Mouse (Mus musculus) hematopoietic stem cell, adult 5-6 weeks (primary cell): ENCODE results near the gene Lpar2. TPM values are rescaled to one million over a fixed set of nuclear protein-coding genes. Genes with fewer than 3 reads are reported as not detected.

Experiments used
- ATAC-seq, 2 experiments: fragments of 125-278 bp in 1 of 2; replicated peaks in 1 of 2; 2 replicates each; pipeline ENCODE4 v1.8.0; 2016 to 2017; ENCODE audit warnings: inconsistent platforms in 2 of 2, mild to moderate bottlenecking in 2 of 2, moderate number of reproducible peaks in 2 of 2, low read depth in 1 of 2, moderate TSS enrichment in 1 of 2; ENCODE audit not compliant: low FRiP score in 2 of 2, poor library complexity in 2 of 2, severe bottlenecking in 2 of 2, insufficient read depth in 1 of 2, low TSS enrichment in 1 of 2
- total RNA-seq: library from RNA; stranded (forward); fragments of 172-1452, 232-1000 nt; gene quantifications from 2 replicates; pipeline ENCODE4 v1.2.3, GENCODE M21; 2017

The Lpar2 gene
- total RNA-seq, 1 experiment from 2014 or later, result 2.0 TPM

DNA sequence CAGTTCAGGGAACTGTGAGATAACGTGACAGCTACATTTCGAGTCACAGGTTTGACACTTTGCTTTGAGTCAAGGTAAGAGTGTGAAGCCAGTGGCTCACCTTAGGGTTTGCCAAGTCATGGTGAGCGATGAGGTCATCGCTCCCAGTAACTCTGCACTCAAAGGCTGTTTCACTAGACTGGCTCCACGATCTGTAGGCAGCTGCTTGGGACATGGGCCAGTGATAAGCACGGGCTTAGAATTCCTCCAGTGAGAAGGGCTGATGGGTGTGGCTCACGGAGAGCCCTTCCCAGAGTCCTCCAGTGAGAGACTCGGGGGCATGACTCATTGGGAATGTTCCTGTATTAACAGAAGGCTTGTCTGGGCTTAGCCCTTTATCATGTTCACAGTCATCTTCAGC is 26.7 kb downstream of the Lpar2 start:
- ATAC-seq, result no peak

- peak in 1 of 2 experiments; percentile 58; a peak in 1 of 4 replicates for ATAC-seq
Measured at GRCm38 (mm10) chr8:69849899-69850298, 27.7 kb downstream of the Lpar2 start.

GRCm38 (mm10) chr8:69850926-69851506 is 28.8 kb downstream of the Lpar2 start:
- 0 out of 4 replicates have a peak, but pooled peaks of 1 of the 2 experiments have one; percentile 39 for ATAC-seq

DNA sequence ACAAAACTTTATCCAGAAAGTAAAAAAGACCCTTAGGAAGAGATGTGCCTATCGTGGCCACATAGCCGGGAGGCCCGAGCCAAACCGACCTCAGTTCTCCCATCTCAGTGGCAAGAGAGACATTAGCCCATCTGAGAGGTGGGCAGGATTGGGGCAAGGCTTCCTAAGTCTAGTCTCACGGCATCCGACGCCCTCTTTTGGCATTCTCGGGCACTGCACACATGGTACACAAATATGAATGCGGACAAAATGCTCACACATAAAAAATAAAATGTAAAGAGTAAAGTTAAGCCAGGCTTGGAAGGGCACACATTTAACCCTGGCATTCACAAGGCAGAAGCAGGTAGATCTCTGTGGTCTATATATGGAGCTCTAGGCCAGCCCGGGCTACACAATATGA is 31.6 kb downstream of the Lpar2 start:
- no peak for ATAC-seq

GRCm38 (mm10) chr8:69860807-69861206 is 38.6 kb downstream of the Lpar2 start:
- ATAC-seq, result no peak

GRCm38 (mm10) chr8:69861251-69861650 is 39.0 kb downstream of the Lpar2 start:
- no peak for ATAC-seq

GRCm38 (mm10) chr8:69863387-69864020 is 41.3 kb downstream of the Lpar2 start:
- ATAC-seq, result no peak; a peak in 1 of 4 replicates

GRCm38 (mm10) chr8:69864180-69864579 is 42.0 kb downstream of the Lpar2 start:
- no peak for ATAC-seq

DNA sequence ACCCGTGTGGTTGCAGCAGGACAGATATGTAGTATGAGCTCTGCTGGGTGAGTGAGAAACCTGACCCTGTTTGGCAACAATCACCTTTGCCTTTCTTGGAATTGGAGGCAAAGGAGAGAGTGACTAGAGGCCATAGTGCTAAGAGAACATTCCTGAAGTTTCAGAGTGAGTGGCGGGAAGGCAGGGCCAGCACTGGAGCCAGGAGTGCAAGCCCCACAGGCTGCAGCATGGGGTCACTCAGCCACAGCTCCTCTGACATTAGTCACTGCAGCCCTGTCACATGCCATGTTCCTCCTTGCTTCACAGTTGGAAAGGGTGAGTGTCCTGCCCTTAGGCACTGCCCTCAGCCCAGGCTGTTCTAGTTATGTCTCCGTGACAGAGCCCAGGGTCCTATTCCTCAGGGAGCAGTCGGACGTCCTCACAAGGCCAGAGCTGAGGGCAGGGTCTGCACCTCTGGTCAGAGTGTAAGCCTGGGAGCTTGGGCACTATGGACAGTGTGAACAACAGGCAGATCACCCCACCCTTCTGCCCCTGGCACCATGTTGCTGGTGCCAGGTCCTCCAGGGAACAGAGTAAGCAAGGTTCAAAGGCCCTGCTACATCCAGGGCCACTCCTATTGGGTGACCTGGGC is 45.6 kb downstream of the Lpar2 start:
- no peak for ATAC-seq

DNA sequence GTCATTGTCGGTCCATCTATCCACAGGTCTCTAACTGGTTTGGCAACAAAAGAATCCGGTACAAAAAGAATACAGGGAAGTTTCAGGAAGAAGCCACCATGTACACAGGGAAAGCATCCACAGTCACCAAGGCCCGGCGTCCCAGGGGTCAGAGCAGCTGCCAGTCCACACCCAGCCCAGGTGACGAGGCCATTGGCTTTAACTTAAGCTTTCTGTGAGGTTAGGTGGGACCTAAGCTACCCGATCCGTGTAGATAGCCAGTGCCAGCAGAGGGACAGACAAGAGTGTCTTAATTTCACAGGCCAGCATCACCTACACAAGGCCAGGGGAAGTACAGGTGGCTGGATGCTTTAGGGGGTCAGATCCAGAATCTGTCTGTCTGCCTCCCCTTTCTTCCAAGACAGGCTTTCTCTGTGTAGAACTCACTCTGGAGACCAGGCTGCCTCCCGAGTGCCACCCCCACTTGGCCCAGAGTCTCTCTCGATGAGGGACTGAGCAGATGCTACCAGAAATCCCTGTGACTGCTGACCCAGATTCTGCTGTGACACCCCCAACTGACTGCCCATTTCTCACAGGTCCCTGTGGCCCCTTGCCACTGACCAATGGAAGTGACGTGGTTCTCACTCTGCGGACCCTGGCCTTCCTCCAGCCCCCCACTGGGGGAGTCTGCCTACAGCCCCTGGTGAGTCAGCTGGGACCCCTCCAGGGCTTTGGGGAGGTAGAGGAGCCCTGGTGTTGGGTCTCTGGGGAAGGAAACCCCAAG is 48.0 kb downstream of the Lpar2 start:
- ATAC-seq, result no peak

DNA sequence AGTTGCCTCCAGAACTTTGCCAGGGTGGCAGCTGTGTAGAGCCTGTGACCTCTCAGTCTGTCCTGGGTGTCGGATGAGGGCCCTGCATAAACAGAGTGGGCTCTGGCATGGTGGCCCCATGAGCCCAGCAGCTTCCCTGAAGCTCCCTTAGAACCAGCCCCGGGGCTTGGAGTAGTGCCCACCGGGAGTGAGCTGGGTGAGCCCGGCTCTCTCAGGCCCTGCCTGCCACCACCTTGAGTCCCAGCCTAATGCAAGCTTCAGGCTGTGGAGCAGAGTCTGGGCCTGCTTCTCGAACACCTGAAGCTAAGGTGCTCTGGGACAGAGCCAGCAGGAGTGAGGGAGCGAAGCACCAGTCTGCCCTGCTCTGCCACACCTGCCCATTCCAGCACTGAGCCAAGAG is 48.7 kb downstream of the Lpar2 start:
- no peak for ATAC-seq

GRCm38 (mm10) chr8:69874155-69874554 is 51.9 kb downstream of the Lpar2 start:
- no peak for ATAC-seq

GRCm38 (mm10) chr8:69874654-69875053 is 52.4 kb downstream of the Lpar2 start:
- no peak for ATAC-seq

- no peak for ATAC-seq
Measured at GRCm38 (mm10) chr8:69876097-69876496, 53.9 kb downstream of the Lpar2 start.

DNA sequence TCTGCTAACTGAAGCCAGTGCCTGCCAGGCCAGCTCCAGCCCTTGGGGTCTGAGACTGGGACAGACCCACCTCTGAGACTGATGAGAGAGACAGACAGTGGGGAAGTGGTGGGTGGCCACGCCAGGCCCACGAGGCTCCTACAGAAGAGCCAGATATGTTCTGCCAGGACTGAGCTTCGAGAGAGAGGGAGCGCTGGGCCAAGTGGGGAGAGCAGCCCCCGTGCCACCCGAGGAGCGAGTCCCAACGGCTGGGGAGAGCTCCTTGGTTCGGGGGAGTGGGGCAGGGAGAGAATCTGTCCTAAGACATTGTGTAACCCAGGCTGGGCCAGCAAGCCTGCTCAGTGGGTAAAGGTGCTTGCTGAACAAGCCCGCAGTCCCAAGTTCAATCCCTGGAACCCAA is 54.7 kb downstream of the Lpar2 start:
- ATAC-seq, result no peak

- ATAC-seq, result no peak
Measured at GRCm38 (mm10) chr8:69877396-69877795, 55.2 kb downstream of the Lpar2 start.

- no peak for ATAC-seq
Measured at GRCm38 (mm10) chr8:69877992-69878391, 55.8 kb downstream of the Lpar2 start.

GRCm38 (mm10) chr8:69879678-69880077 is 57.4 kb downstream of the Lpar2 start:
- no peak for ATAC-seq
